Mouse (Mus musculus) CD4-positive helper T cell, adult 2 months (primary cell): ENCODE results near the gene Cabin1.

Experiments used
- DNase-seq: peaks from one replicate; pipeline ENCODE4 v3.0.0-alpha.2; 2012; ENCODE audit warnings: low read depth, missing footprints, low spot score

The Cabin1 gene

DNA sequence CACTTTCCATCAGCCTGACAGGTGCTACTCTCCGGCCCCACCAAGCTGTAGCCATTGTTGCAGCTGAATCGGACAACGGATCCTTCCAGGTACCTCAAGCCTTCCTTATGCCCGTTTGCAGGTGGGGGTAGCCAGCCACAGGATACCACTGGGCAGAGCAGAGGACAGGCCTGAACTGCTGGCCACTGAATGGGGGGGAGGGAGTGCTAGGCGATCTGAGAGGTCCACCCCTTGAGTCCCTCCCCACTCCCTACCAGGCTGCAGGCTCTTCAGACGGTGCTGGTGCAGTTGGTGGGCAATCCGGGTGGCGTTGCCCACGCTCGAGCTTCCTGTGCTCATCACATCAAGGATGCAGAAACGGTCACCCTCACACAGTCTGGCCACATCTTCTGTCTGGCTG lies 126.4 kb downstream of the Cabin1 start:
- no peak for DNase-seq

DNA sequence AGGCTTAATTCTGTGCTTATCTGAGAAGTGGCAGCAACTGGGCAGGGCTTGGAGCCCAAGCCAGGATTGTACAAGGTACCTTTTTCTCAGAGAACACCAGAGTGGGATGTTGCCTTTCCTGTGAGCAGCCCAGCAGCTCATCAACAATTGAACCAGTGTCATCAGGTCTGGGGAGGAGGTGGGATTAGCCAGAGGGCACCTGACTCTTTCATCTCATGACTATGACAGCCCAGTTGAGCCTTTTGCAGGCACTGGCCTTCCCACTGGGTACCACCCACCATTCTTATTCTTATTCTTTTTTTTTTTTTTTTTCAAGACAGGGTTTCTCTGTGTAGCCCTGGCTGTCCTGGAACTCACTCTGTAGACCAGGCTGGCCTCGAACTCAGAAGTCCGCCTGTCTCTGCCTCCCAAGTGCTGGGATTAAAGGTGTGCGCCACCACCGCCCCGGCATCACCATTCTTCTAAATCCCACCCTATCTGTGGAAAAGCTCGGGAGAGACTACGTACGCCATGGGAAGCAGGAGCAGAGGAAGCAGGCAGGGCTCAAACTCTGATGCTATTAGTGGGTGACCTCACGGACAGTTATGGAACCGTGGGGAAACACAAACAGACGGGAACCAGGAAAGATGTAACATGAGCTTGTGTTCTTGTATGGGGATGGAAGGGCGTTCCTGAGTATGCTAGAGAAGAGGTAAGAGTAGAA lies 127.9 kb downstream of the Cabin1 start:
- no peak for DNase-seq

DNA sequence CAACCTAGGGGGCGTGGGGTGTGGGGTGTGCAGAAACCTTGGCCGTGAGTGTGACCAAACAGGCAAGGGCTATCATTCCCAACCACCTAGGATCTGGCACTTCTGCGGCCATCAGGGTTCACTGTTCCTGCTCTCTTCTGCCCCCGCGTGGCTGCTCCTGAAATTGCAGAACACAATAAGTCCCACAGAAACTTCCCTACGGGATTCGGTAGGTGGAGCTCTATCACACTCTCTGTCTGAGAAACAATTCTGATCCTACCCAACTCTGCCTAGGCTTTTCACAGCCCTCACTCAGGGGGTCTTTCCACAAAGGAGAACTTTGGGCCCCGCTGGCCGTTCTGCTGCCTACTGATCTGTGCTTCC lies 128.5 kb downstream of the Cabin1 start:
- DNase-seq, result peak; percentile 69

GRCm38 (mm10) chr10:75635019-75635692 lies 129.0 kb downstream of the Cabin1 start:
- DNase-seq, result peak; percentile 24

- DNase-seq, result no peak
Observed at GRCm38 (mm10) chr10:75634610-75635009, 129.5 kb downstream of the Cabin1 start.

- DNase-seq, result no peak
Observed at GRCm38 (mm10) chr10:75633576-75634139, 130.5 kb downstream of the Cabin1 start.

DNA sequence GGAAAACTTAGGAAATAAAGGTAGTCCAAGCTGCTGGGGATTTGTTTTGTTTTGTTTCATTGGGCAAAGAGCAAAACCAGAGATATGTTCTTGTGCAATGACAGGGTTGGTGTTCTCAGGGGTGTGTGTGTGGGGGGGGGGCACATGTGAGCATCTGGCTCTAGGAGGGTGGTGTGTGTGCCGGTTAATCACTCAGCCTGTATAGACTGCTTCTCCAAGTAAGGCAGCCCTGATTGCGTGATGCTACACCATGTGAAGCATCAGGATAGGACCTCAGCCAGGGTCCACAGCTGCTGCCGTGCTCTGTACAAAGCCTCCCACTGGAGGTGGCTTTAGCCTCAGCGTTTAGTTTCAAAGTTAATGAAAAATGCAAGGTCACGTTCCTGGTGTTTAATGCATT lies 131.1 kb downstream of the Cabin1 start:
- DNase-seq, result no peak

DNA sequence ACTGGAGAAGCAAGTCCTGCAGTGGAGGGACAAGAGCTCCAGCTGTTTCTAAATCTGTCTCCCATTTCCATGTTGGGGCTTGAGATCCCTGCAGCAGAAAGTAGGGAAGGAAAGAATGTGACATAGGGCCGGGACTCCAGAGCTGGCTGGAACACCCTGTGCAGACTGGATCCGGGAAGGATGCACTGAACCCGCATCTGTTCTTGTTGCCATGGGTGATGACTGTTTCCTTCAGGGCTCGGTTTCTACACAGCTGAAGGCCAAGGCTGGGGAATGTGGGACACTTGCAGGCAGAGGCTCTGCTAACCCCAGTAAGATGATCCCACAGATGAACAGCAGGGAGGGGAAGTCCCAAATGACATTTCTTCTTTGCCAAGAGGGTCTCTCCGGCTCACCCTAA lies 131.5 kb downstream of the Cabin1 start:
- no peak for DNase-seq

GRCm38 (mm10) chr10:75627490-75627889 lies 136.7 kb downstream of the Cabin1 start:
- DNase-seq, result no peak

- DNase-seq, result no peak
Observed at GRCm38 (mm10) chr10:75626991-75627390, 137.2 kb downstream of the Cabin1 start.

DNA sequence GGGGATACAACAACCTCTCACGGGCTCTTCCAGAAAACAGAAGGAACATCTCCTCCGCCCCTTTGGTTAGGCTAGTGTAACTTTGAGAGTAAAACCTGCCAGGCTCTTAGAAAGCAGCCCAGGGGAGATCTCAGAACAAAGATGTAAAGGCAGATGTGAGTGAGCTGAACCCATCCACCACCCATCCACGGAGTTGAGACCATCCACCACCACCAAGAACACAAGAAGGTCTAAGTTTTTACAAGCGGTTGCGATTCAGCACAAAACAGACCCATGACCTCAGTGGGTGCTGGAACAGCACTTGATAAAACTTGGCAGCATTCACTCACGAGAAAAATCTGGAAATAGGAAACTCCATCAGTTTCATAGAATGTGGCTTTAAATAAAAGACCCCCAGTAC lies 138.2 kb downstream of the Cabin1 start:
- DNase-seq, result no peak

- DNase-seq, result no peak
Observed at GRCm38 (mm10) chr10:75620818-75621217, 143.3 kb downstream of the Cabin1 start.

DNA sequence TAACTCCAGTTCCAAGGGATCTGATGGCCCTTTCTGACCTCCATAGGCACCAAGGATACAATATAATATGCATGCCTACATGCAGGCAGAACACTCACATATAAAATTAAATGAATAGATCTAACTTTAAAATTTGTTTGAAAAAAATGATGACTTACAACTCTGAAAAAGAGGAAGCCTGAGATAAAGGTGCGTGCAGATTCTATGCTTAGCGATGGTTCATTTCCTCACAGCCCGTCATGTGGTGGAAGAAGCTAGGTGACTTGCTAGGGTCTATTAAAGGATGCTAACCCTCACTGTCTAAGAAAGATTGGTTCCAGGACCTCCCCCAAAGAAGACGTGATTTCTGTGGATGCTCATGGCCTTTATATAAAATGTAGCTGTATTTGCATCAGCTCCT lies 148.1 kb downstream of the Cabin1 start:
- DNase-seq, result no peak

DNA sequence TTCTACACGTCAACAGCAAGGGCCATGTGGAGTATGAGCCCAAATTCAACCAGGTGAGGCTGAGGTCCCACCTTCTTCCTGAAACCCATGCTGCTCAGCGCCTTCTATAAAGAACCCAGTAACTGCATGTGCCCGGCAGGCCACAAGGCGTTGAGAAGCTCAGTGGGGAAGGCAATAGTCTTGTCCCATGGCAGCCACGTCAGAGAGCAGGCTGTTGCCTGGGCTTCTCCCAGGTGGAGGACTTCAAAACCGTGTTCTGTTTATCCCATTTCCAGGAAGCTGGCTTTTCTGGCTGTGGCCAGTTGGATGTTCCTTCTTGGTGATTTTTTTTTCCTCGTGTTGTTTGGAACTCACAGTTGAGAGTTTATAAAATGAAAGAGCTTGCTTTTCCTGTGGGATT lies 153.7 kb downstream of the Cabin1 start:
- no peak for DNase-seq

DNA sequence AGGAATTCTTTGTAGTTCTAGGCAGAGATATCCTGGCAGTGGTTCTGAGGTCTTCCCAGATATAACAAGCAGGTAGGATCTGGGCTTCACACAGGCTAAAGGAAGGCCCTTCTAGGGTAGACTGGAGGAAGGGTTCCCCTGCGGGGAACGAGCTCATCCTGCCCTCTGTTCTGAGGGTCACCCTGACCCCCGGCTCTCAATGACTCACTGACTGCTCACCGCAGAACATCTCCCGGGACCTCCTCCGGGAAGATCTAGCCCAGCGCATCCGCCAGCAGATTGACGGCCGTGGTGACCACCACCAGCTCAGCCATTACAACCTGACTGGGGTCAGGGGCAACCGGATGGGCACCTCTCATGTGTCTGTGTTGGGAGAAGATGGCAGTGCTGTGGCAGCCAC lies 155.2 kb downstream of the Cabin1 start:
- no peak for DNase-seq

- DNase-seq, result no peak
Observed at GRCm38 (mm10) chr10:75607253-75607652, 156.9 kb downstream of the Cabin1 start.

DNA sequence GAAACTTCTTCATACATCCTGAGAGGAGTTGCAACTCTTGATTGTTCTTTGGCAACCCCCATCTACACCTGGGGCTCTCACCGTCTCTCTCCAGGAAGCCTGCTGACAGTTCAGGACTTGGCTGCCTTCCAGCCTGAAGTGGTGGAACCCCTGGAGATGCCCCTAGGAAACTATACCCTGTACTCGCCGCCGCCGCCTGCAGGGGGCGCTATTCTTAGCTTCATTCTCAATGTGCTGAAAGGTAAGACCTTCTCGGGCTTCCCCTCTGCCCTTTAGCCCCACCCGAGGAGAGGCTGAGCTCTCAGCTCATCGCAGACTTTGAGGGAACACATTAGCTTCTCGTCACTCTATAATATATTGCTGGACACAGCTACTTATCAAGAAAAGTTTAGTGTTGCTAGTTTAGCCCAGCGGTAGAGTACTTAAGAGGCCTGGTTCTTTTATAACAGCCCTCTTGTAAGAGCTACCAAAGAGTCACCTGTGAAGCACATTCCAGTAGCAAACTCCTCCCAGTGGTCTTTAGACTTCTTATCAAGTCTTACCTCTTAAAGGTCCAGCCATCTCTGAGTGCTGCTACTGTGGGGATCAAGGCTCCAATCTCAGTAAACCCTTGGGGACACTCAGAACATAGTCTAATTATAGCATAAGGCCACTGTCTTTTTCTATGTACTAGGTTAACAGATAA lies 158.8 kb downstream of the Cabin1 start:
- DNase-seq, result peak; percentile 34

GRCm38 (mm10) chr10:75600189-75600730 lies 163.9 kb downstream of the Cabin1 start:
- DNase-seq, result no peak
